Mouse (Mus musculus) cortical plate, adult 2 months (tissue): Measurements from ENCODE around the gene Il10rb.

Experiments
- CTCF ChIP-seq: fragments of 200-500 bp; IDR thresholded peaks from 2 replicates; pipeline ENCODE4 v1.5.1; 2011; ENCODE audit warnings: mild to moderate bottlenecking, control low read depth, low read length; ENCODE audit not compliant: insufficient read depth; ENCODE audit errors: extremely low read depth
- POLR2A ChIP-seq: fragments of 200-500 bp; IDR thresholded peaks from 2 replicates; pipeline ENCODE4 v1.6.1; 2011; ENCODE audit warnings: mild to moderate bottlenecking, low read length, control low read depth; ENCODE audit not compliant: insufficient read depth; ENCODE audit errors: extremely low read depth

- no peak for TF ChIP-seq POLR2A
- no peak for TF ChIP-seq CTCF
Observed at GRCm38 (mm10) chr16:91362006-91362405, 44.0 kb upstream of the Il10rb start.
